Mouse (Mus musculus) liver, embryonic 12.5 days (tissue): ENCODE measurements at regions not wholly inside any gene's neighbourhood (a gene's known extent, or its start where the extent isn't known, plus 50 kb on each side); places are given as distances from the start of the nearest gene placed in this dataset.

Source experiments
- ATAC-seq: fragments of 200-750 bp; cut with Nextera tagmentation; 2 replicates; pipeline ENCODE4 v1.8.0; 2017; ENCODE audit warnings: moderate number of reproducible peaks, mild to moderate bottlenecking, moderate library complexity
- H3K27ac ChIP-seq: fragments of 300-500 bp; sonication (generic); 2 replicates; pipeline ENCODE4 v1.5.1; 2016; ENCODE audit warnings: mild to moderate bottlenecking
- H3K27me3 ChIP-seq: fragments of 300-500 bp; sonication (generic); replicated peaks from 2 replicates; pipeline ENCODE4 v1.6.1; 2016; ENCODE audit warnings: mild to moderate bottlenecking, moderate library complexity
- H3K36me3 ChIP-seq: fragments of 300-500 bp; sonication (generic); 2 replicates; pipeline ENCODE4 v1.6.1; 2016; ENCODE audit warnings: mild to moderate bottlenecking, moderate library complexity
- H3K4me1 ChIP-seq: fragments of 300-500 bp; sonication (generic); 2 replicates; pipeline ENCODE4 v1.6.1; 2016
- H3K4me2 ChIP-seq: fragments of 300-500 bp; sonication (generic); 2 replicates; pipeline ENCODE4 v1.6.1; 2016; ENCODE audit warnings: mild to moderate bottlenecking, moderate library complexity
- H3K4me3 ChIP-seq: fragments of 300-500 bp; sonication (generic); 2 replicates; pipeline ENCODE4 v1.5.1; 2016; ENCODE audit warnings: mild to moderate bottlenecking, moderate library complexity
- H3K9ac ChIP-seq: fragments of 300-500 bp; sonication (generic); 2 replicates; pipeline ENCODE4 v1.6.1; 2016; ENCODE audit warnings: mild to moderate bottlenecking, moderate library complexity
- H3K9me3 ChIP-seq: fragments of 300-500 bp; sonication (generic); replicated peaks from 2 replicates; pipeline ENCODE4 v1.6.1; 2016; ENCODE audit warnings: mild to moderate bottlenecking, moderate library complexity
- WGBS: fragments of 180-500 bp; shearing (Covaris S2); methylation state at CpG from one replicate; pipeline ENCODE4 v1.1.7; 2016; ENCODE audit not compliant: insufficient replicate concordance; 5-methylcytosine and 5-hydroxymethylcytosine counted together

GRCm38 (mm10) chr19:59837138-59837537 is 106.3 kb downstream of the Rab11fip2 start:
- ATAC-seq, result no peak
- Histone ChIP-seq H3K27me3 (no peaks in the 10 kb centered on the region), H3K9ac (no peak overlapping the region), H3K9me3 (no peaks in the 10 kb centered on the region), H3K4me1 (no peaks in the 10 kb centered on the region), H3K4me2 (no peak overlapping the region), H3K27ac (no peak overlapping the region), H3K4me3 (no peak overlapping the region), H3K36me3 (no peaks in the 10 kb centered on the region)
- WGBS, result 62% methylated on average over 4 of the region's 4 CpGs

DNA sequence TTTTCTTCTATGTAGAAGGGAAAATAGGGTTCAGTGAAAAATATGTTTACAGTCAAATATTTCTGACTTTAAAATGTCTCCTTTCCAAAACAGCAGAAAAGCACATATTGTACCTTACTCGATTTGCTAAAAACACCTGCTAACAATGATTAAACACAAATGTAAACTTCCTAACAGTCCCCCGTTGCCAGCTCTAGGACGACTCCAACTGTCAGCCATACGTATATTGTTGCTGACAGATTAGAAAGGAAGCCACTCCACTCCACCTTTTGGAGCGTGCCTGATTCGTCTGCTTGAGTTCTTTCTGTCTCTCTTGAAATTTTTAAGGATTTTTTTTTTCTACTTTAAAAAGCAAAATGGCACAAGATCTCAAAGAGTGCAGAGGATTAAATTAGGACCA is 105.8 kb downstream of the Rab11fip2 start:
- no peak overlapping the region for H3K4me3 ChIP-seq
- WGBS, result 49% methylated on average over 6 of the region's 6 CpGs
- no peak for ATAC-seq
- H3K36me3 ChIP-seq, result no peaks in the 10 kb centered on the region
- H3K27ac ChIP-seq, result no peak overlapping the region
- H3K9ac ChIP-seq, result no peak overlapping the region
- no peaks in the 10 kb centered on the region for H3K9me3 ChIP-seq
- H3K4me2 ChIP-seq, result no peak overlapping the region
- H3K27me3 ChIP-seq, result no peaks in the 10 kb centered on the region
- no peaks in the 10 kb centered on the region for H3K4me1 ChIP-seq

DNA sequence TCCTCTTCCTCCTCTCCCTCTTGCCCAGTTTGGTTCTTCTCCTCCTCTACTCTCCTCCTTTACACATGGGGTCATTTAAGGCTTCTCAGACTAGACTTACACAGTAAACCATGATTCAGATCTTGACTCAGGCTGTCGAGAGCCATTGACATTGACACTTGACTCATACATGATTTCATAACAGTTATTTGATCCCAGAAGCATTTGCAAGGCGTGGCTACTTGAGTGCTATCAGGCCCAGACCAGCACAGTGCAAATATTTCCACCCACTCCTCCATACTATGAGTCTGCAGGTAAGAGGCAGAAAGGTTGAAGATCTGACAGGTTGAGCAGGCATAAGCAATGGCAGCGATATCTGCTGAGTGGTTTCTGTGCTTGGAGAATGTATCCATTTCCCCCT is 99.2 kb downstream of the Rab11fip2 start:
- no peaks in the 10 kb centered on the region for H3K9me3 ChIP-seq
- no peaks in the 10 kb centered on the region for H3K4me1 ChIP-seq
- no peak overlapping the region for H3K27ac ChIP-seq
- H3K4me2 ChIP-seq, result no peak overlapping the region
- peak; percentile 40; the same call in 1 of the 2 replicates for ATAC-seq
- WGBS, result 58% methylated on average over 3 of the region's 3 CpGs
- H3K36me3 ChIP-seq, result no peaks in the 10 kb centered on the region
- no peak overlapping the region for H3K4me3 ChIP-seq
- no peak overlapping the region for H3K9ac ChIP-seq
- H3K27me3 ChIP-seq, result no peaks in the 10 kb centered on the region

DNA sequence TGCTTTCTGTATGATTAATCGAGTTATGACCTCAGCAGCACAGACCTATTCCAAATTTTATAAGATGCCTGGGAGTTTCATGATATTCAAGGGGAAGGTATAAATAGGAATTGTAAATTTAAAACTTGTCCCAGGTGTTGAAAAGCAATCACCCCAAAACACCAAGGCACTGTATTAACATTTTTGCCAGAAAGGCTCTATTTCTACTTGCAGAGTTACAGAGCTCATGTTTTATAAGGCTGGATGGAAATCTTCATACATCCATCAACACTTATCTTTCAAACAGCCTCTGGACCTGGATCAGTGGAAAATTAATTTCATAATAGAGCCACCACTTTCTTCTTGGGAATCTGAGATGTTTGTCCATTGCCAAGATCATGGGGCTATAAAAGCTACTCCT is 96.6 kb downstream of the Rab11fip2 start:
- Histone ChIP-seq H3K36me3 (no peaks in the 10 kb centered on the region), H3K9ac (no peak overlapping the region), H3K27ac (no peak overlapping the region), H3K9me3 (no peaks in the 10 kb centered on the region), H3K27me3 (peaks cover 6% of the 10 kb centered on the region; the same call in 1 of the 2 replicates), H3K4me2 (no peak overlapping the region), H3K4me1 (no peaks in the 10 kb centered on the region), H3K4me3 (no peak overlapping the region)
- no peak for ATAC-seq
- WGBS, result 68% methylated on average over 1 of the region's 1 CpGs

GRCm38 (mm10) chr19:59850696-59851095 is 92.8 kb downstream of the Rab11fip2 start:
- Histone ChIP-seq H3K4me3 (no peak overlapping the region), H3K4me2 (no peak overlapping the region), H3K27me3 (peaks cover 6% of the 10 kb centered on the region; the same call in 1 of the 2 replicates), H3K4me1 (no peaks in the 10 kb centered on the region), H3K36me3 (no peaks in the 10 kb centered on the region), H3K27ac (no peak overlapping the region), H3K9me3 (no peaks in the 10 kb centered on the region), H3K9ac (no peak overlapping the region)
- ATAC-seq, result no peak
- 59% methylated on average over 5 of the region's 5 CpGs for WGBS

DNA sequence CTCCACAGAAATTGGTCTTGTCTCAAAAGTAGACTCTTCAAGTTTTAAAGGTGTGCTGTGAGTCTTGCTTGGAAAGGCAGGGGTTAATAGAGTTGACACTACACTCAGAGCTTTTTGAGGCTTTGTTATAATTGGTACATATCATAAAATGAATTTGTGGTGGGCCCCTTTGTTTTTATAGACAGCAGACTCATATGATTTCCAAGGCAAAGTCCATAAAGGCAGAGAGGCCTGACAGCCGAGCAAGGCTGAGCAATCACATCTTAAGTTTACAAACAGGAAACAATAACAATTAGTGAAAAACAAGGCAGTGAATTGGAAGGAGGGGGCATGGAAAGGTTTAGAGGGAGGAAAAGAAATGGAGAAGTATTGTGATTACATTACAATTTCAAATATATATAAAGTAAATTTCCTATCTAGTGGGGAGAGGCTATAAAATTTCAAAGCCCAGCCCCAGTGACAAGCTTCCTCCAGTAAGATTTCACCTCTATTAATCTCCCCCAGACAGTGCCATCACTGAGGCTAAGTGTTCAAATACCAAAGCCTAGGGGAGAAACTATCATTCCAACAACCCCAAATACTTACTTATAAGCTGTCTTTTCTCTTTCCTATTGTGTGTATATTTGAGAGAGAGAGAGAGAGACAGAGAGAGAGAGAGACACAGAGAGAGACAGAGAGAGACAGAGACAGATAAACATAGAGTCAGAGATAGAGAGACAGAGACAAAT is 91.3 kb downstream of the Rab11fip2 start:
- Histone ChIP-seq H3K27me3 (peaks cover 6% of the 10 kb centered on the region; the same call in 1 of the 2 replicates), H3K9ac (no peak overlapping the region), H3K36me3 (no peaks in the 10 kb centered on the region), H3K4me3 (no peak overlapping the region), H3K4me1 (no peaks in the 10 kb centered on the region), H3K9me3 (no peaks in the 10 kb centered on the region), H3K4me2 (no peak overlapping the region), H3K27ac (no peak overlapping the region)
- no peak for ATAC-seq
- WGBS, result 49% methylated on average over 1 of the region's 1 CpGs
